Mouse (Mus musculus) G1E (cell line): ENCODE measurements around the gene Bcdin3d.

ENCODE experiments used
- CTCF ChIP-seq: IDR thresholded peaks from 2 replicates; pipeline ENCODE4 v1.5.1; 2012; ENCODE audit warnings: low read depth, low read length, inconsistent platforms, mixed read lengths
- GATA1 ChIP-seq: IDR thresholded peaks from 2 replicates; pipeline ENCODE4 v1.6.1; 2012; ENCODE audit warnings: borderline replicate concordance, low read length, inconsistent platforms, mixed read lengths

GRCm38 (mm10) chr15:99440112-99440815 is 34.3 kb downstream of the Bcdin3d start:
- TF ChIP-seq CTCF (no peak), GATA1 (no peak)
